Comparison of ENCODE assay signal across 14 mouse cellular contexts in genomic region chr11:57979621-57980020, GRCm38 (mm10).
"Had no signal": no experiment of that assay in that cellular context is flagged by ENCODE, and none has a peak within 500 bp of the region (broad histone marks: within the 10 kb centered on the region; RNA-seq: fewer than 3 reads in every experiment).

No protein-coding gene starts in this region.

- H3K4me3 ChIP-seq: midbrain, embryonic 10.5 days; midbrain, embryonic 12.5 days; myocyte; neural tube, embryonic 13.5 days; neural tube, embryonic 15.5 days had no signal

- H3K9me3 ChIP-seq: midbrain, embryonic 10.5 days; midbrain, embryonic 12.5 days; neural tube, embryonic 13.5 days; neural tube, embryonic 15.5 days had no signal

- H3K4me1 ChIP-seq: midbrain, embryonic 12.5 days; neural tube, embryonic 13.5 days; neural tube, embryonic 15.5 days had no signal

- DNase-seq: lung, postnatal 10 days; midbrain, embryonic 14.5 days; right cerebral cortex, adult 18-20 months; right cerebral cortex, postnatal 25 days; right cerebral cortex, postnatal 4 days; spleen, adult 18-20 months; thymus, adult 18-20 months; thymus, postnatal 14 days; thymus, postnatal 36 days had no signal

- H3K27ac ChIP-seq: midbrain, embryonic 10.5 days; midbrain, embryonic 12.5 days; neural tube, embryonic 13.5 days; neural tube, embryonic 15.5 days had no signal

- H3K36me3 ChIP-seq: midbrain, embryonic 10.5 days; midbrain, embryonic 12.5 days; neural tube, embryonic 13.5 days; neural tube, embryonic 15.5 days had no signal

- H3K27me3 ChIP-seq: midbrain, embryonic 12.5 days; neural tube, embryonic 13.5 days; neural tube, embryonic 15.5 days had no signal
